Mouse (Mus musculus) erythroblast, embryonic 14.5 days (primary cell): Measurements from ENCODE around the gene Cdkal1. TPM values are rescaled to one million over a fixed set of nuclear protein-coding genes. Genes with fewer than 3 reads are reported as not detected.

ENCODE experiments used
- H3K27me3 ChIP-seq: 2 replicates; pipeline ENCODE4 v1.6.1; 2012; ENCODE audit warnings: inconsistent platforms; ENCODE audit not compliant: control insufficient read depth
- H3K36me3 ChIP-seq: 2 replicates; pipeline ENCODE4 v1.6.1; 2012; ENCODE audit warnings: mild to moderate bottlenecking, inconsistent platforms; ENCODE audit not compliant: control insufficient read depth
- H3K4me1 ChIP-seq: 2 replicates; pipeline ENCODE4 v1.6.1; 2012; ENCODE audit warnings: inconsistent platforms; ENCODE audit not compliant: control insufficient read depth
- H3K4me3 ChIP-seq: replicated peaks from 2 replicates; pipeline ENCODE3; 2012; ENCODE audit warnings: moderate library complexity, mild to moderate bottlenecking, inconsistent platforms
- H3K9me3 ChIP-seq: 2 replicates; pipeline ENCODE4 v1.6.1; 2012; ENCODE audit warnings: low read length, inconsistent platforms, mixed read lengths; ENCODE audit not compliant: control insufficient read depth
- GATA1 ChIP-seq: IDR thresholded peaks from 2 replicates; pipeline ENCODE4 v1.6.1; 2012; ENCODE audit warnings: low read length, inconsistent platforms, mixed read lengths
- TAL1 ChIP-seq: IDR thresholded peaks from 3 replicates; pipeline ENCODE4 v1.6.1; 2012; ENCODE audit warnings: low read length, inconsistent platforms, mixed read lengths
- polyA plus RNA-seq: library from polyadenylated mRNA; stranded (reverse); fragments of >175 nt; gene quantifications from 2 replicates; pipeline ENCODE4 v1.2.3, GENCODE M21; 2012

Gene Cdkal1
- polyA plus RNA-seq, 1 experiment, result 0.10 TPM

- H3K36me3 ChIP-seq, result no peaks in the 10 kb centered on the region
- no peak for TF ChIP-seq GATA1
- TF ChIP-seq TAL1, result no peak
- no peaks in the 10 kb centered on the region for H3K4me1 ChIP-seq
- H3K4me3 ChIP-seq, result no peak overlapping the region
- H3K9me3 ChIP-seq, result no peaks in the 10 kb centered on the region
- no peaks in the 10 kb centered on the region for H3K27me3 ChIP-seq
These were observed 439.5 kb downstream of the Cdkal1 start for GRCm38 (mm10) chr13:29415967-29416366.

- no peaks in the 10 kb centered on the region for H3K9me3 ChIP-seq
- no peaks in the 10 kb centered on the region for H3K36me3 ChIP-seq
- no peak overlapping the region for H3K4me3 ChIP-seq
- TF ChIP-seq GATA1 (no peak), TAL1 (no peak)
- H3K27me3 ChIP-seq, result no peaks in the 10 kb centered on the region
- H3K4me1 ChIP-seq, result no peaks in the 10 kb centered on the region
These were observed 440.6 kb downstream of the Cdkal1 start for GRCm38 (mm10) chr13:29414878-29415277.

GRCm38 (mm10) chr13:29414470-29414869, 441.0 kb downstream of the Cdkal1 start:
- H3K36me3 ChIP-seq, result no peaks in the 10 kb centered on the region
- H3K4me3 ChIP-seq, result no peak overlapping the region
- H3K9me3 ChIP-seq, result no peaks in the 10 kb centered on the region
- TF ChIP-seq GATA1 (no peak), TAL1 (no peak)
- H3K27me3 ChIP-seq, result no peaks in the 10 kb centered on the region
- H3K4me1 ChIP-seq, result no peaks in the 10 kb centered on the region

GRCm38 (mm10) chr13:29411176-29411575, 444.3 kb downstream of the Cdkal1 start:
- TF ChIP-seq GATA1, result no peak
- TF ChIP-seq TAL1, result no peak
- no peak overlapping the region for H3K4me3 ChIP-seq
- no peaks in the 10 kb centered on the region for H3K27me3 ChIP-seq
- H3K9me3 ChIP-seq, result no peaks in the 10 kb centered on the region
- no peaks in the 10 kb centered on the region for H3K36me3 ChIP-seq
- no peaks in the 10 kb centered on the region for H3K4me1 ChIP-seq

GRCm38 (mm10) chr13:29407619-29408018, 447.9 kb downstream of the Cdkal1 start:
- no peaks in the 10 kb centered on the region for H3K36me3 ChIP-seq
- no peak overlapping the region for H3K4me3 ChIP-seq
- H3K27me3 ChIP-seq, result no peaks in the 10 kb centered on the region
- TF ChIP-seq TAL1, result no peak
- TF ChIP-seq GATA1, result no peak
- no peaks in the 10 kb centered on the region for H3K9me3 ChIP-seq
- H3K4me1 ChIP-seq, result no peaks in the 10 kb centered on the region

- no peaks in the 10 kb centered on the region for H3K36me3 ChIP-seq
- TF ChIP-seq GATA1, result no peak
- no peak for TF ChIP-seq TAL1
- no peaks in the 10 kb centered on the region for H3K27me3 ChIP-seq
- no peak overlapping the region for H3K4me3 ChIP-seq
- no peaks in the 10 kb centered on the region for H3K9me3 ChIP-seq
- H3K4me1 ChIP-seq, result no peaks in the 10 kb centered on the region
These were observed 450.2 kb downstream of the Cdkal1 start for GRCm38 (mm10) chr13:29405316-29405715.

- H3K27me3 ChIP-seq, result no peaks in the 10 kb centered on the region
- H3K4me1 ChIP-seq, result no peaks in the 10 kb centered on the region
- H3K4me3 ChIP-seq, result no peak overlapping the region
- no peaks in the 10 kb centered on the region for H3K9me3 ChIP-seq
- H3K36me3 ChIP-seq, result no peaks in the 10 kb centered on the region
- TF ChIP-seq GATA1, result no peak
- no peak for TF ChIP-seq TAL1
These were observed 452.3 kb downstream of the Cdkal1 start for GRCm38 (mm10) chr13:29403217-29403616.

- TF ChIP-seq TAL1 (no peak), GATA1 (no peak)
These were observed 452.9 kb downstream of the Cdkal1 start for GRCm38 (mm10) chr13:29402526-29403040.

GRCm38 (mm10) chr13:29399908-29400307, 455.6 kb downstream of the Cdkal1 start:
- H3K9me3 ChIP-seq, result no peaks in the 10 kb centered on the region
- H3K4me3 ChIP-seq, result no peak overlapping the region
- TF ChIP-seq TAL1, result no peak
- TF ChIP-seq GATA1, result no peak
- H3K4me1 ChIP-seq, result no peaks in the 10 kb centered on the region
- no peaks in the 10 kb centered on the region for H3K36me3 ChIP-seq
- H3K27me3 ChIP-seq, result no peaks in the 10 kb centered on the region

More at GRCm38 (mm10) chr13:29402526-29403040, 452.9 kb downstream of the Cdkal1 start:
- no peaks in the 10 kb centered on the region for H3K27me3 ChIP-seq
- no peaks in the 10 kb centered on the region for H3K36me3 ChIP-seq
- H3K9me3 ChIP-seq, result no peaks in the 10 kb centered on the region
- H3K4me1 ChIP-seq, result no peaks in the 10 kb centered on the region
- no peak overlapping the region for H3K4me3 ChIP-seq

- H3K4me1 ChIP-seq, result no peaks in the 10 kb centered on the region
- H3K36me3 ChIP-seq, result no peaks in the 10 kb centered on the region
- no peaks in the 10 kb centered on the region for H3K9me3 ChIP-seq
- TF ChIP-seq TAL1 (no peak), GATA1 (no peak)
- no peak overlapping the region for H3K4me3 ChIP-seq
- H3K27me3 ChIP-seq, result no peaks in the 10 kb centered on the region
These were observed 457.0 kb downstream of the Cdkal1 start for GRCm38 (mm10) chr13:29398456-29398855.
